Mouse (Mus musculus) thymus, postnatal 36 days (tissue): Measurements from ENCODE around the gene Appl2.

Source experiments
- DNase-seq, 2 experiments: peaks; one replicate each; pipeline ENCODE4 v3.0.0; 2022; ENCODE audit warnings: mixed read lengths in 2 of 2

Gene Appl2

GRCm38 (mm10) chr10:83563005-83563404 lies 85.5 kb downstream of the Appl2 start:
- no peak for DNase-seq
